In the genomic region with DNA sequence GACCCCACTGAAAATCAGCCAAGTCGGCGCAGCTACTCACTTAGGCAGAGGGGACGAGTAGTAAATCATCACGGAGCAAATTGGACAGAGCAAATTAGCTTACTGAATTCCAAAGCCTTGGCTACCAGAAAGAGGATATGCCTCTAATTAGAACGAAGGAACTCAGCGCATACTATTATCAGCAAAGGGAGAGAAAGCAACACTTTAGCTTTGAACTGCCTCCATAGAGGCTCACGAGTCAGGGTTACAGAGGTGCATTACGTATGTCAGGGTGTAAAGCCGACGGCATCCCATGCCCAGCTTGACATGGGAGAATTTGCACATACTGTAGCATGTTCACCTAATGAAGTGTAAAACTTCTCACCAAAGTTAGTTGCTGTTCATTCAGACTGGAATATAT, we compare ENCODE assay signal across 14 mouse cellular contexts.
DNase-seq lines count a peak whose midpoint lies in the region; ATAC-seq and TF ChIP-seq lines count a peak whose summit lies in the region.
"Had no signal": no experiment of that assay in that cellular context is flagged by ENCODE, and none has a peak within 500 bp of the region (broad histone marks: within the 10 kb centered on the region; RNA-seq: fewer than 3 reads in every experiment).

No protein-coding gene starts in this region.

- no peaks in the 10 kb centered on the region for H3K9me3 ChIP-seq in kidney, embryonic 16.5 days (ENCODE audit: low read length)
- no peaks in the 10 kb centered on the region for H3K9me3 ChIP-seq in neural tube, embryonic 11.5 days (ENCODE audit: control insufficient read depth, low read length)
- no peaks in the 10 kb centered on the region for H3K9me3 ChIP-seq in forebrain, postnatal 0 days (ENCODE audit: low read length)
- H3K9me3 ChIP-seq: heart, embryonic 10.5 days; kidney, embryonic 15.5 days had no signal

- intact Hi-C loops in heart, postnatal 36 days (cut with DNase I) = no loop called here

- H3K36me3 ChIP-seq in kidney, embryonic 16.5 days (ENCODE audit: insufficient read depth, low read length) = no peaks in the 10 kb centered on the region; the same call in 1 of the 2 replicates
- H3K36me3 ChIP-seq in neural tube, embryonic 11.5 days (ENCODE audit: control insufficient read depth, insufficient read depth, low read length) = no peaks in the 10 kb centered on the region
- no peaks in the 10 kb centered on the region for H3K36me3 ChIP-seq in forebrain, postnatal 0 days (ENCODE audit: insufficient read depth)

- no peak overlapping the region for H3K27ac ChIP-seq in kidney, embryonic 16.5 days (ENCODE audit: low read length)
- H3K27ac ChIP-seq in neural tube, embryonic 11.5 days (ENCODE audit: low read depth, low read length) = no peak overlapping the region
- H3K27ac ChIP-seq in forebrain, postnatal 0 days (ENCODE audit: low read depth, low read length) = no peak overlapping the region
- H3K27ac ChIP-seq: heart, embryonic 10.5 days; kidney, embryonic 15.5 days; macrophage had no signal

- no peak overlapping the region for H3K4me3 ChIP-seq in kidney, embryonic 16.5 days (ENCODE audit: low read length)
- no peak overlapping the region for H3K4me3 ChIP-seq in neural tube, embryonic 11.5 days (ENCODE audit: low read depth, low read length)
- H3K4me3 ChIP-seq in forebrain, postnatal 0 days (ENCODE audit: low read depth, low read length) = no peak overlapping the region; the same call in 1 of the 2 replicates
- H3K4me3 ChIP-seq: heart, embryonic 10.5 days; kidney, embryonic 15.5 days had no signal

- 44% methylated on average over 10 of the region's 10 CpGs for WGBS in kidney, embryonic 16.5 days
- 69% methylated on average over 10 of the region's 10 CpGs for WGBS in neural tube, embryonic 11.5 days
- WGBS in forebrain, postnatal 0 days = 13% methylated on average over 10 of the region's 10 CpGs

- no peak overlapping the region for H3K9ac ChIP-seq in kidney, embryonic 16.5 days (replicated peaks; ENCODE audit: low read length)
- no peak overlapping the region for H3K9ac ChIP-seq in neural tube, embryonic 11.5 days (ENCODE audit: low read length)
- H3K9ac ChIP-seq in forebrain, postnatal 0 days = no peak overlapping the region
- H3K9ac ChIP-seq: kidney, embryonic 15.5 days had no signal

- no peak for TF ChIP-seq CTCF in forebrain, postnatal 0 days (IDR thresholded peaks at IDR 0.05; ENCODE audit: low read depth)

- H3K4me1 ChIP-seq in kidney, embryonic 16.5 days (ENCODE audit: insufficient read depth, low read length) = 0 out of 2 replicates have a peak, but pooled peaks cover 2% of the 10 kb centered on the region
- H3K4me1 ChIP-seq in neural tube, embryonic 11.5 days (ENCODE audit: control insufficient read depth, insufficient read depth, low read length) = no peaks in the 10 kb centered on the region
- H3K4me1 ChIP-seq in forebrain, postnatal 0 days (ENCODE audit: insufficient read depth) = no peaks in the 10 kb centered on the region

- no peaks in the 10 kb centered on the region for H3K27me3 ChIP-seq in kidney, embryonic 16.5 days (ENCODE audit: insufficient read depth, low read length)
- no peaks in the 10 kb centered on the region for H3K27me3 ChIP-seq in neural tube, embryonic 11.5 days (ENCODE audit: control insufficient read depth, insufficient read depth, low read length)
- H3K27me3 ChIP-seq in forebrain, postnatal 0 days (ENCODE audit: insufficient read depth, low read length) = no peaks in the 10 kb centered on the region
- H3K27me3 ChIP-seq: kidney, embryonic 15.5 days had no signal

- H3K4me2 ChIP-seq in kidney, embryonic 16.5 days (replicated peaks; ENCODE audit: low read depth, low read length) = no peak overlapping the region
- no peak overlapping the region for H3K4me2 ChIP-seq in neural tube, embryonic 11.5 days (ENCODE audit: low read depth)
- 0 out of 2 replicates have a peak overlapping the region, but pooled peaks have one; percentile 6 for H3K4me2 ChIP-seq in forebrain, postnatal 0 days (ENCODE audit: low read depth)
- H3K4me2 ChIP-seq: kidney, embryonic 15.5 days had no signal

- no peak for ATAC-seq in kidney, embryonic 16.5 days (ENCODE audit: low FRiP score, low TSS enrichment)
- peak; percentile 48; the same call in 1 of the 2 replicates for ATAC-seq in neural tube, embryonic 11.5 days (ENCODE audit: insufficient read depth, low FRiP score, low TSS enrichment)
- no peak for ATAC-seq in forebrain, postnatal 0 days

- peak; percentile 45 for DNase-seq in kidney, postnatal 14 days
- DNase-seq in neural tube, embryonic 11.5 days (ENCODE audit: low spot score) = no peak
- DNase-seq in neural tube, embryonic 10.5 days (ENCODE audit: extremely low spot score, low spot score) = no peak
- DNase-seq in forebrain, postnatal 0 days = peak; percentile 26
- peak; percentile 45 for DNase-seq in retina, postnatal 1 day
- no peak for DNase-seq in thymus, postnatal 36 days
- no peak for DNase-seq in heart, postnatal 36 days
- DNase-seq: cerebellum, adult 11-12 months; gastrocnemius, postnatal 10 days; layer of hippocampus, postnatal 36 days had no signal

Comparison
In these comparisons a context has a peak if more than half of its experiments do, and no peak if none do; other contexts are left out.
1. DNase-seq: peak in kidney, postnatal 14 days (single experiment), forebrain, postnatal 0 days (single experiment) and retina, postnatal 1 day (single experiment); none in neural tube, embryonic 11.5 days (single experiment), neural tube, embryonic 10.5 days (single experiment), thymus, postnatal 36 days (0 of 2) and heart, postnatal 36 days (0 of 2).